Mouse (Mus musculus): Measurements from ENCODE around the gene Vasp. TPM values are rescaled to one million over a fixed set of nuclear protein-coding genes. Genes with fewer than 3 reads are reported as not detected.

Vasp gene
- total RNA-seq, 2 experiments from 2014 or later, result 52.8 to 70.5 TPM

DNA sequence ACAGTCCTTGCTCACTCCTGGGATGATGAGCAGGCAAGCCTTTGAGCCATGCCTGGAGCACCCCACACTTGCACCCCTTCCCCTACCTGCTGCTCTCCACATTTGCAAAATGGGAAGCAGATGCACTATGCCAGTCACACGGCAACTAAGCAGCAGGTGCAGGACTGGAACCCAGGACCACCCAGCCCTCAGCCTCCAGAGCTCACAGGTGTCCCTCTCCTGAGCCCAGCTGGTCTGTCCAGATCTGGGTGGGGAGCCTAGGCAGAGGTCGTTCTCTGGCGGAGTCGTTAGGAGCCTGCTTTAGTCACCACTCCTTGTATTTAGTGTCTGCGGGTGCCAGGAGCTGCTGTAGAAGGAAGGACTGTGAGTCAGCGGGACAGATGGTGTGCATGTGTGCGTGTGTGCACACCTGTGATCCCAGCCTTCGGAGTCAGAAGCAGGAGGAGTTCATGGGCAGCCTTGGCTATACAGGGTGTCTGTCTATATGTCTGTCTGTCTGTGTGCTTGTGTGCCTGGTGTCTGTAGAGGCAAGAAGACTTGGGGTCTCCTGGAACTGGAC is 30.6 kb downstream of the Vasp start:
- ATAC-seq (replicated peaks; ENCODE audit: poor library complexity, severe bottlenecking), result no peak

DNA sequence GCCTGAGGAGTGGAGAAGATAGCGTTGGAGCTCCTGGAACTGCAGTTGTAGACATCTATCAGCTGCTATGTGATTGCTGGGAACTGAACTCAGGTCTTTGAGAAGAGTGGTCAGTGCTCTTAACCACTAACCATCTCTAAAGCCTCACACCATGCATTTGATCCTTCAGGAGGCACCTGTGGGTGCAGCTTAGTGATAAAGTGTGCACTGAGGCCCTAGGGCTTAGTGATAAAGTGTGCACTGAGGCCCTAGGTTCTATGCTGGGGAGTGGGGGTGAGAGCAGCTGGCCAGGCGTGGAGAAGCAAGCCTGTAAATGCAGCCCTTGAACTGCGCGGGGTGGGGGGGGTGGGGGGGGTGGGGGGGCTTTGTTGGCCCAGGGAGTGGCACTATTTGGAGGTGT is 31.6 kb downstream of the Vasp start:
- ATAC-seq (replicated peaks; ENCODE audit: poor library complexity, severe bottlenecking), result no peak

DNA sequence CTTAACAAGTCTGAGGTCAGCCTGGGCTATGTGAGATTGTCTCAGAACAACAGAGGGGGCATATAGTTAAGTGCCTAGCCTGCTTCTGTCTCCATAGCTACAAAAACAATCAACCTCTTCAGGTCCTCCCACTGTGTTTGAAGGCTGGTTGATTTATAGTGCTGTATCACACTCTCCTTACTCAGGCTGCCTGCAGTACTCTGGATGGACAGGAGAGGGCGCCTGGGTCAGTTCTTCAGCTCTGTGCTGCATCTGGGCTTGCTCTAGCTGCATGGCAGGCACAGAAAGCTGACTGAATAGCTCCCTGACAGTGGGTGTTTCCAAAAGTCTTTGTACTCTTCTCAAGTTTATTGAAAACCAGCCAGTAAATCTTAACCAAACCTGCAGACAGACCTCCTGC is 32.2 kb downstream of the Vasp start:
- peak; percentile 94 for ATAC-seq (replicated peaks; ENCODE audit: poor library complexity, severe bottlenecking)

DNA sequence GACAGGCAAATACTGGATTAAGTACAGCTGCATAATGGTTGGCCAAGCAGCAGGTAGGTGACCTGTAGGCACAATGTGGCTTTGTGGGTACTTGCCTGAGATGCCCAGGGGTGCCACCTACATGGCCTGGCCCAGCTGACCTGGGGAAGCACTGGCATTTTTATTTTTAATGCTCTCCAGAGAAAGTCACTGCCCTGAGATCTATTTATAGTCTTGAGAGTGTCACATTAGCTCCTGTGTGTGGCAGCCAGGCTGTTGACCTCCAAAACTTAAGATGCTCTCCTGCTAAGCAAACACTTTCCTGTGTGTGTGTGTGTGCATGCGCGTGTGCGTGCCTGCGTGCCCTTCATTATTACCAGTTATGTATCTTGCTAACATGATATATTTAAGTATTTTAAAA is 33.3 kb downstream of the Vasp start:
- ATAC-seq (replicated peaks; ENCODE audit: poor library complexity, severe bottlenecking), result no peak

GRCm38 (mm10) chr7:19236411-19236810 is 35.2 kb downstream of the Vasp start:
- ATAC-seq (replicated peaks; ENCODE audit: poor library complexity, severe bottlenecking), result no peak

DNA sequence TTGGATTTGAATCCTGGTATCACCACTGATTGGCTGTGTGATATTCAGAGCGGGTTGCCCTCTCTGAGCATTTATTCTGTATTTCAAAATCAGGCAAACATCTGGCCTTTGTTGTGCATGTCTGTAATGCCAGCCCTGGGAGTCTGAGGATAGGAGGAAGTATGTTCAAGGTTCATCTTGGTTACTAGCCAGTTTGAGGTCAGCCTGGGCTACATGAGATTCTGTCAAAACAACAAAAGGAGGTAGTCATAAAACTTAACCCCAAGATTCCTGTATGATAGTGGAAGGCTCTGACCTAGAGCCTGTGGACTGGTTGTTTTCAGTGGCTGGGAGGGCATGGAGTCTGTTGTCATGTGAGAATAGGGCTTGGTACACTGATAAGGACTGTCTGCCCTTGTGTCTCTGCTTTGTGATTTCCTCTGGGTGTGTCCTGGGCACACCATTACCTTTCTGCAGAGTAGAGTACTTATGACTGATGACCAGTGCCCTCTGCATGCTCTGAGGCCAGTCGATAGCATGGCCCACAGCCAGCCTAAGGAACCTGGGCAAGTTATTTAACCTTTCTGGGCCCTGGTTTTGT is 36.4 kb downstream of the Vasp start:
- ATAC-seq (replicated peaks; ENCODE audit: poor library complexity, severe bottlenecking), result peak; percentile 13

- no peak for ATAC-seq (replicated peaks; ENCODE audit: poor library complexity, severe bottlenecking)
Measured at GRCm38 (mm10) chr7:19234652-19235051, 37.0 kb downstream of the Vasp start.

GRCm38 (mm10) chr7:19231849-19232248 is 39.8 kb downstream of the Vasp start:
- ATAC-seq (replicated peaks; ENCODE audit: poor library complexity, severe bottlenecking), result no peak

GRCm38 (mm10) chr7:19230899-19231298 is 40.7 kb downstream of the Vasp start:
- no peak for ATAC-seq (replicated peaks; ENCODE audit: poor library complexity, severe bottlenecking)

- ATAC-seq (replicated peaks; ENCODE audit: poor library complexity, severe bottlenecking), result no peak
Measured at GRCm38 (mm10) chr7:19230041-19230580, 41.5 kb downstream of the Vasp start.

GRCm38 (mm10) chr7:19229404-19229803 is 42.2 kb downstream of the Vasp start:
- no peak for ATAC-seq (replicated peaks; ENCODE audit: poor library complexity, severe bottlenecking)

- ATAC-seq (replicated peaks; ENCODE audit: poor library complexity, severe bottlenecking), result no peak
Measured at GRCm38 (mm10) chr7:19228793-19229148, 42.8 kb downstream of the Vasp start.

DNA sequence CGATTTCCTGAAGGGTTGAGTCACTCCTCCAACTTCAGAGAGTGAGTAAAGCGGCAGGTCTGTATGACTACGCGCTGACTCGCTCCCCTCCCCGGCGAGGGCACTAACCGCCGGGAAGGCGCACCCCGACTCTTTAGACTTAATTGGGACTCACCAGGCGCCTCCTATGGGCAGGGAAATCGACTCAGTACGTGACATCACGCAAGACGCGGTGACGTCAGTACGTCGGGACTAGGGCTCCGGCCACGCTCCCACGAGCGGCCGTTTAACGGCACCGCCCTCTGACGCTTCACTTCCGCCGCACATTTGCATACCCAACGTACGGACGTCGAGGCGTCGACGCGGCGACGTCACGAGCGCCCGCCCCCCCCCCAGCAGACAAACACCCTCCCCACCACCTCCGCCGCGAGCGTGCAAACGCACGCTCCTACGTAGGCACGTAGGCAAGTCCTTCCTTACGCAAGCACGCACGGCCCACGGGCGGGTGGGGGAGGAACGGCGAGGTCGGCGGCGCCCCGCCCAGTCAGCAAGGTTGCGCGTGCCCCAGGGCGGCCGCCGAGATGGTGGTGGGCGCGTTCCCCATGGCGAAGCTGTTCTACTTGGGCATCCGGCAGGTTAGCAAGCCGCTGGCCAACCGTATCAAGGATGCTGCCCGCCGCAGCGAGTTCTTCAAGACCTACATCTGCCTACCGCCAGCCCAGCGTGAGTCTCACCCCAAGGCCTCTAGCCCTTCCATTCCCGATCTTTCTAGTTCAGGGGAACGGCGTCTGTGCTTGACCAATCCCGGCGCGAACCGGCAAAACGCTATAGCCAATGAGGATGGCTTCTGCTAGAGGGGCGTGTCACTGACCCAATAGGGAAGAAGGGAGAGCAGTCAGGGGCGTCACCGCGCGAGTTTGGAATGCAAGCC is 43.5 kb downstream of the Vasp start, which contains the start of gene Opa3:
TSS of gene Opa3 (plus strand) at position 452 of the 910 bp plus-strand sequence.
- ATAC-seq (replicated peaks; ENCODE audit: poor library complexity, severe bottlenecking), result peak; percentile 76

- 0 out of 2 replicates have a peak, but pooled peaks have one; percentile 0 for ATAC-seq (replicated peaks; ENCODE audit: poor library complexity, severe bottlenecking)
Measured at GRCm38 (mm10) chr7:19226817-19227797, 44.5 kb downstream of the Vasp start.

GRCm38 (mm10) chr7:19224933-19225332 is 46.7 kb downstream of the Vasp start:
- ATAC-seq (replicated peaks; ENCODE audit: poor library complexity, severe bottlenecking), result no peak

- no peak for ATAC-seq (replicated peaks; ENCODE audit: poor library complexity, severe bottlenecking)
Measured at GRCm38 (mm10) chr7:19222875-19223274, 48.7 kb downstream of the Vasp start.

DNA sequence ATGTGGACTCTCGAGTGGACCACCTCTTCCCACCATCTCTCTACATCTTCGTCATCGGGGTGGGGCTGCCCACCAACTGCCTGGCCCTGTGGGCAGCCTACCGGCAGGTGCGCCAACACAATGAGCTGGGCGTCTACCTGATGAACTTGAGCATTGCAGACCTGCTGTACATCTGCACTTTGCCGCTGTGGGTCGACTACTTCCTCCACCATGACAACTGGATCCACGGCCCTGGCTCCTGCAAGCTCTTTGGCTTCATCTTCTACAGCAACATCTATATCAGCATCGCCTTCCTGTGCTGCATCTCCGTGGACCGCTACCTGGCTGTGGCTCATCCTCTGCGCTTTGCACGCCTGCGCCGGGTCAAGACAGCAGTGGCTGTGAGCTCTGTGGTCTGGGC is 49.4 kb downstream of the Vasp start:
- ATAC-seq (replicated peaks; ENCODE audit: poor library complexity, severe bottlenecking), result no peak

GRCm38 (mm10) chr7:19220061-19220460 is 51.6 kb downstream of the Vasp start:
- no peak for ATAC-seq (replicated peaks; ENCODE audit: poor library complexity, severe bottlenecking)

DNA sequence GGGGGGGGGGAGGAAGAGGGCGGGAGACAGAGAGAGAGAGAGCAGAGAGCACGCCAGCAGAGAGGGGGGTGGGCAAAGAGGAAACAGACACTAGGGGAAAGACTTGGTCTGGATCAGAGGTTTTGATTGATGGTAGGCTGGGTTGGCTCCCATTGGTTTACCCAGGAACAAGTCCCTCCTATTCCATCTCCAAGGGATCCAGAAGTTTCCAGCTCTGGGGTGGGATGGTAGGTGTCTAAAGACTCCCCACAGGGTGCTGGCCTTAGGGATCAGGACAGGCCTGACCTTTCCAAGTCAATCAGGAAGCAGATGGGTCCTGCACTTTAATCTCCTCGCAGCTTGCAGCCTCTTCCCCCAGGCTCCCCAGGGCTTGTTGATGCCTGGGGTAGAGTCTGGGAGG is 53.7 kb downstream of the Vasp start:
- ATAC-seq (replicated peaks; ENCODE audit: poor library complexity, severe bottlenecking), result peak; percentile 56

- peak; percentile 41 for ATAC-seq (replicated peaks; ENCODE audit: poor library complexity, severe bottlenecking)
Measured at GRCm38 (mm10) chr7:19217492-19217891, 54.1 kb downstream of the Vasp start.
